Mouse (Mus musculus) gonadal fat pad, adult 2 months (tissue): ENCODE data around the gene Sulf2. TPM values are rescaled to one million over a fixed set of nuclear protein-coding genes. Genes with fewer than 3 reads are reported as not detected.

Source experiments
- DNase-seq: peaks from one replicate; pipeline ENCODE4 v3.0.0-alpha.2; 2012; ENCODE audit warnings: low read depth
- polyA plus RNA-seq: library from polyadenylated mRNA; depleted of rRNA; stranded (reverse); fragments of >200 nt; gene quantifications from 2 replicates; pipeline ENCODE4 v1.2.3, GENCODE M21; 2012

Sulf2 gene
- polyA plus RNA-seq, 1 experiment: 132 TPM

DNA sequence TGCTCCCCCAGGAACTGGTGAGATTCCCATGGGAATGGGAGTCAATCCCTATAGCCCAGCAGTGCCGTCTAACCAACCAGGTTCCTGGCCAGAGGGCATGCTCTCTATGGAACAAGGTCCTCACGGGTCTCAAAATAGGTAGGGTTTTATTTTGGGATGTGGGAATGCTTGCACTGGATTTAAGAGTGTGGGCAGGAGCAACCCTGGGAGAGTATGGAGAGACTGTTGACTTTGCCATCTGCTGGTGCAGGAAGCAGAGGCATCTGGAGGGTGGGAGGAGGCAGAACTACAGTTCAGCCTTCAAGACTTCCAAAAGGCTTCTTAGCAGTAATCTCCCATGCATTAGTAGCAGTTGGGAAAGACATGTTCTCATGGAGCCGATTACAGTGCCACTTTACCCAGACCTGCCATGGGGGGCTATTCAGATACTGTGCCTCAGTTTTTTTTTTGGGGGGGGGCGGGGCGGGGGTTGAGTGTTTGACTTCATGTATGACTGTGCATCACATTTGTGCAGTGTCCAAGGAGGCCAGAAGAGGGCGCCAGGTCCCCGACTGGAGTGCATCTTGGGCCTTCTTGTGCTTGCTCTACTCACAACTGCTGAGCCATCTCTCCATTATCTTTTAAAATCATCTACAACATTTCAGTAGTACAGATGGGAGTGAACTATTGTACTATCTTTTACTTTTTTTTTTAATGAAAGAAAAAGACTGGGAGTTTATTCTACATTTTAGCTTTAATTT, 95.6 kb downstream of the Sulf2 start:
- no peak for DNase-seq

DNA sequence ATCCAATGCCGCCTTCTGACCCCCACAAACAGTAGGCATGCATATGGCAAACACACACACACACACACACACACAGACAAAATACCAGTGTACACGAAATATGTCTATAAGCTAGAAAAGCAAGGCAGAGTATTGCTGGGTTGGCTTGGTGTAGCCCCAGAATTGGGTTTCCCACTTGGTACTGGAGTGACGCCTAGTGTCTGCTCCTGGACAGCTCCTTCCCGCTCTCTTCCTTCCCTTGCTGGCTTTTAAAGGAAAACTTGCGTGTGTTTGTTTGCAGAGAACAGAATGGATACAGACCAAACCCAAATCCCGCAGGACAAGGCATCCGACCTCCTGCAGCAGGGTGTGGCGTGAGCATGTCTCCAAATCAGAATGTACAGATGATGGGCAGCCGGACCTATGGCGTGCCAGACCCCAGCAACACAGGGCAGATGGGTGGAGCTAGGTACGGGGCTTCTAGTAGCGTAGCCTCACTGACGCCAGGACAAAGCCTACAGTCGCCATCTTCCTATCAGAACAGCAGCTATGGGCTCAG, 101.4 kb downstream of the Sulf2 start:
- DNase-seq: no peak

DNA sequence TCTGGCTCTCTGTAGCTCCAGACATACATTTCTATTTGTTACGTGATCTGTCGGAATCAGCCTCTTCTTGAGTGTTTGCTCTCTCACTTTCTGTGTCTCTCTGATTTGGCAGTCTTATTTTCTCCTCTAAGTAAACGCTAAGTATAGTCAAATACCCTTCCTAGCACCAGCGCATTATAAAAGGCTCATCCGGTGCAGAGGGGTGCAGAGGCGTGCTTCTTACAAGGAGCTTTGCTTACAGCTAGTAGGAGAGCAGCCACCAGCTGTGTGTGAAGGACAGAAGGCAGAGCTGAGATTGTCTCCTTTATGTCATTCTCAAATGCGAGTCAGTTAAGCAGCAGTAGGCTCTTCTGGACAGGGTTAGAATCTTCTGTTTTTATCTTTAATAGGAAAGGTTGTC, 103.5 kb downstream of the Sulf2 start:
- no peak for DNase-seq

GRCm38 (mm10) chr2:166051421-166051820, 104.0 kb downstream of the Sulf2 start:
- DNase-seq: no peak

DNA sequence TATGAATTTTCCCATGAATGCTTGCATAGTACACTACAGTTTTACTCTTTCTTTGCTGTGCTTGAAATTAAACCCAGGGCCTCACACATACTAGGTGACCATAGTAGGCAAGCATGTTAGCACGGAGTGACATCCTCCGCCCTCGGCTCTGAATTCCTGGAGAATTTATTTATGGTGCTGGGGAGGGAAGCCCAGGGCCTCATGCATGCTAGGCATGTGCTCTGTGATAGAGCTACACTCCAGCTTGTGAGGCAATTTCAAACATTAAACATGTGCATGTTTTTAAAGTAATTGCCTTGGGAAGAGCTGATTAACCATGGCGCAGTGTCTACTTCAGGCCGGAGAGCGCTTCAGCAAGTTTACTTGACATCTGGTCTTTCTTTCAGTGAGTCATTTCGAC, 106.6 kb downstream of the Sulf2 start:
- DNase-seq: no peak

- peak; percentile 70 for DNase-seq
Measured at GRCm38 (mm10) chr2:166047931-166048330, 107.5 kb downstream of the Sulf2 start.

DNA sequence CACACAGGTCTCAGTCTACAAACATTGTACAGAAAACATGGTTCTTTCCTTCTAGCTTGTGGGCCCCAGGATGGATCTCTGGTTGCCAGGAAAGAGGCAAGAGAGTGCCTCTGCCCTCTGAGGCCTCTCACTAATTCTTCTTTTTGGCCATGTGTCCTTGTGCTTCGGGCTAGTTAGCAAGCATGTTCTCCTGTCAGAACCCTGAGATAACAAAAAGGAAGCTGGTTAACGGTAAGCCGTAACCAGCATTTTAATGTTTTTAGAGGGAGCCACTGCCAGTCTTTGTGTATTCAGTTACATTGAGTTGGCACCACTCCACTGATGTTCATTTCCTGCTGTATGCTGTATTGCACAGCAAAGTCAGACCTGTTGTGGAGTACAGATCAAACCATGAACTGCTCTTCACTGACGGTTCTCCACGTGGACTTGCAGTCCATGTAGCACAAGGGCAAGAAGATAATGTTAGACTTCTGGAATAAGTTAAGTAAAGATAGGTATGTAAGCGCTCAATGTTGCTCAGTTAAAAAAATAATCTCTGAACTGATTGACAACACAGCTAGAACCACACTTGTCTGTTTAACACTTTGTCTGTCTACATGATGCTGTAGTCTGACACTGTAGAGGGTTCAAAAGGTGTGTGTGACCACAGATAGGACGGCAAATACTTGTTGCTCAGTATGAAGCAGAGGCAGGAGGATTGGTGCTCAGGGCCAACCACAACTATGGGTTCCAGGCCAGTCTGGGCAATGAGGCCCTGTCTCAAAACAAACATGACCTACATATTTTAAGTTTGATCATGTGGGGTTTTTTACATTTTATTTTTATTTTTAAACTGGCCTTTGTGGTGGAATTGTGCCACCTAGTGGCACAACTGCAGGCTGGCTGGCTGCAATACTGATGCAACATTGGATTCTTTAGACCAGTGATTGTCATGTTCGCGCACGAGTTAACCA, 109.6 kb downstream of the Sulf2 start:
- DNase-seq: no peak

DNA sequence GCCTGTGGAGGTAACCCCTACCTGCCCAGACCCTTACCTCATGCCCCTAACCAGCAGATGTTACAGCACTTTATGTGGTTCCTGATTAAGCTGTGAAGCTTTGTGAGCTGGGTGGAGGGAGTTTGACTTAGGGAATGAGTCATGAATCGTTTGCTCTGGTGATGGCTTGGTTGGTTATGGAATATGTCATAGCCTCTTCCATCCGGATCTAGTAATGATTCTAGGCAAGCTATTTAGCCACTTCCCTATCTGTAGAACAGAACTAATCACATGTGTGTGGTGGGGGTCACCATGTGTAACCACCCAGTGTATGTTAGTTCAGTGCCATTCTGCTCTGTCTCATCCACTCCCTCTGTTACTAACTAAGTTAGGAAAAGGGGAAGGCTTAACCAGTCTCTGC, 110.5 kb downstream of the Sulf2 start:
- DNase-seq: no peak

DNA sequence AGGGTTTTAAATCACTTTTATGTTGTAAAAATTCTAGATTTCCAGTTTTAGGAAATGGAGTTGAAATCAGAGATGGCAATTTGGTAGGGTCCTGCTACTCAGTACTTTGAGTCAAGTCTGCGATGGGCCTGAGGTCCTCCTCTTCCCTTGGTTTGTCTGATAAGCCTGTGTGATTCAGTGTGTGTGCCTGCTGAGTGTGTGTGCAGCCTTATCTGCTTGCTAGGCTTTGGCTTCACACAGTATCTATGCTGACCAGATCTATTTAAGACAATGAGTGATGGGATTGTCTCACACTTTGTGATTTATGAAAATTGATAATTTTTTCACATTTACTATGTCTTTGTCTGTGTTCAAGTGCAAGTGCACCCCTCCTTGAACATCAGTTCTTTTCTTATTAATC, 112.9 kb downstream of the Sulf2 start:
- no peak for DNase-seq

- DNase-seq: no peak
Measured at GRCm38 (mm10) chr2:166039681-166040080, 115.8 kb downstream of the Sulf2 start.

- DNase-seq: no peak
Measured at GRCm38 (mm10) chr2:166035725-166036124, 119.7 kb downstream of the Sulf2 start.

- no peak for DNase-seq
Measured at GRCm38 (mm10) chr2:166034967-166035490, 120.4 kb downstream of the Sulf2 start.

- no peak for DNase-seq
Measured at GRCm38 (mm10) chr2:166032628-166033027, 122.8 kb downstream of the Sulf2 start.

- peak; percentile 65 for DNase-seq
Measured at GRCm38 (mm10) chr2:166031120-166031929, 124.1 kb downstream of the Sulf2 start.

GRCm38 (mm10) chr2:166030256-166030995, 125.0 kb downstream of the Sulf2 start:
- no peak for DNase-seq

DNA sequence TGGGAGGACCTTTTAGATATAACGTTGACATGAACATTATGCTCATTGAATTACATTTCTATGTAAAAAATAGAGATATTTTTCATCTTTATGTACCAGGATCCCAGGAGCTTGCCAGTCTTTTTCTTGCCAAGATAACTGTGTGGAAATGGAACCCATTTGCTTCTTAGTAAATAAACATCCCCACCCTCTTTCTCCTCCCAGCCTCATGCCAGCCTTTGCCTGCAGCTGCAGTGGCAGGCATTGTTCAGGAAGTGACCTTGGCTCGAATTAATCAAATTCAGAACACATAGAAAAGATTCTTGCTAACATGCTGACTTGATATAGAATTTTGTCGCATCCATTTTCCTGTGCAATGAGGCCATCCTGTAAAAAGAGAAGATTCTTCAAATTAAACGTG, 126.2 kb downstream of the Sulf2 start:
- no peak for DNase-seq

DNA sequence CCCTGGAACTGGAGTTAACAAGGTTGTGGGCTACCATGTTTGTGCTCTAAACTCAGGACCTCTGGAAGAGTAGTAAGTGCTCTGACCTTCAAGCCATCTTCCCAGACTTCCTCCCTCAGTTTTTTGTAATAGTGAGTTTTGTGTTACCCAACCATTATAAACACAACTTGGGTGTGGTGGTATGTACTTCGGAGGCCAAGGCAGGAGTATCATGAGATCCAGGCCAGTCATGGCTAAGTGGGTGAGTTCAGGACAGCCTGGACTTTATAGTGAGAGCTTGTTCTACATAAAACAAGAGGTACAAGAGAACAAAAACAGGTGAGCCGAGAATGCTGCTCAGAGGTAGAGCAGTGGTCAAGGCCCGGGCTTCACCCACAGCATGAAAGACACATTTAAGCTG, 127.6 kb downstream of the Sulf2 start:
- DNase-seq: no peak

GRCm38 (mm10) chr2:166025943-166026342, 129.5 kb downstream of the Sulf2 start:
- DNase-seq: no peak

- no peak for DNase-seq
Measured at GRCm38 (mm10) chr2:166024621-166025020, 130.8 kb downstream of the Sulf2 start.

GRCm38 (mm10) chr2:166024079-166024478, 131.4 kb downstream of the Sulf2 start:
- no peak for DNase-seq
